Mouse (Mus musculus) neural tube, embryonic 13.5 days (tissue): ENCODE results near the gene Fcgr4. TPM values are rescaled to one million over a fixed set of nuclear protein-coding genes. Genes with fewer than 3 reads are reported as not detected.
A peak's percentile ranks its signal among the peaks of the same experiment; 100 is the strongest.

ENCODE experiments used
- ATAC-seq: fragments of 200-750 bp; cut with Nextera tagmentation; 2 replicates; pipeline ENCODE4 v1.8.0; 2017; ENCODE audit warnings: low read depth, mild to moderate bottlenecking, moderate TSS enrichment, moderate library complexity
- H3K27ac ChIP-seq: fragments of 300-500 bp; sonication (generic); replicated peaks from 2 replicates; pipeline ENCODE4 v1.5.1; 2015; ENCODE audit warnings: moderate library complexity, mild to moderate bottlenecking, inconsistent platforms
- H3K27me3 ChIP-seq: fragments of 300-500 bp; sonication (generic); 2 replicates; pipeline ENCODE4 v1.6.1; 2015; ENCODE audit warnings: mild to moderate bottlenecking, inconsistent platforms
- H3K36me3 ChIP-seq: fragments of 300-500 bp; sonication (generic); 2 replicates; pipeline ENCODE4 v1.6.1; 2015; ENCODE audit warnings: mild to moderate bottlenecking, inconsistent platforms
- H3K4me1 ChIP-seq: fragments of 300-500 bp; sonication (generic); replicated peaks from 2 replicates; pipeline ENCODE4 v1.6.1; 2015; ENCODE audit warnings: inconsistent platforms
- H3K4me2 ChIP-seq: fragments of 300-500 bp; sonication (generic); 2 replicates; pipeline ENCODE4 v1.6.1; 2015; ENCODE audit warnings: inconsistent platforms, mild to moderate bottlenecking, moderate library complexity
- H3K4me3 ChIP-seq: fragments of 300-500 bp; sonication (generic); 2 replicates; pipeline ENCODE4 v1.5.1; 2015; ENCODE audit warnings: mild to moderate bottlenecking, inconsistent platforms
- H3K9ac ChIP-seq: fragments of 300-500 bp; sonication (generic); 2 replicates; pipeline ENCODE4 v1.6.1; 2015; ENCODE audit warnings: moderate library complexity, mild to moderate bottlenecking, inconsistent platforms
- H3K9me3 ChIP-seq: fragments of 300-500 bp; sonication (generic); 2 replicates; pipeline ENCODE4 v1.6.1; 2016; ENCODE audit warnings: inconsistent platforms
- WGBS: fragments of 180-500 bp; shearing (Covaris S2); methylation state at CpG from one replicate; pipeline ENCODE4 v1.1.7; 2015; 5-methylcytosine and 5-hydroxymethylcytosine counted together
- polyA plus RNA-seq: library from polyadenylated mRNA; unstranded; fragments of >200 nt; fragmentation: Nextera tagmentation; extraction: Ambion mirVana; gene quantifications from 2 replicates; pipeline ENCODE4 v1.2.1, GENCODE M21; 2015

Gene Fcgr4
- polyA plus RNA-seq, 1 experiment from 2014 or later: not detected

DNA sequence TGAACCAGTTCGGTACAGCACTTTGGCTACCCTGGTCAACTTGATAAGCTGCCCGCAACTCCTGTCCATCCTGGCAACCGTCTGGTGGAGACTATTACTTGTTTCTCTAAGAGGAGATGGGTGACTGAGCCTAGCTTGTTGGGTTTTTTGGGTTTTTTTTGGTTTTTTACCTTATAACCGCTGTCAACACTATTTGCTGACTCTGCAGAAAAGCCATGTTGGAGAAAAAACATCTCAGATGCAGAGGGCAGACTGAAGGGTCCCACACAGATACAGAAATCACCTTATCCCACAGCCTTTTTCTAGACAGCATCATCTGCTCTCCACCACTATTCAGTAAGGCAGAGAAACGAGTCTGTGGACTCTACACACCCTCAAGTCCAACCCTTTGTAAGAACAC, 32.9 kb upstream of the Fcgr4 start:
- Histone ChIP-seq H3K9ac (no peak overlapping the region), H3K9me3 (no peaks in the 10 kb centered on the region), H3K27ac (no peak overlapping the region), H3K36me3 (no peaks in the 10 kb centered on the region), H3K4me3 (no peak overlapping the region), H3K27me3 (no peaks in the 10 kb centered on the region), H3K4me2 (no peak overlapping the region), H3K4me1 (no peaks in the 10 kb centered on the region)
- 85% methylated on average over 5 of the region's 5 CpGs for WGBS
- no peak for ATAC-seq

DNA sequence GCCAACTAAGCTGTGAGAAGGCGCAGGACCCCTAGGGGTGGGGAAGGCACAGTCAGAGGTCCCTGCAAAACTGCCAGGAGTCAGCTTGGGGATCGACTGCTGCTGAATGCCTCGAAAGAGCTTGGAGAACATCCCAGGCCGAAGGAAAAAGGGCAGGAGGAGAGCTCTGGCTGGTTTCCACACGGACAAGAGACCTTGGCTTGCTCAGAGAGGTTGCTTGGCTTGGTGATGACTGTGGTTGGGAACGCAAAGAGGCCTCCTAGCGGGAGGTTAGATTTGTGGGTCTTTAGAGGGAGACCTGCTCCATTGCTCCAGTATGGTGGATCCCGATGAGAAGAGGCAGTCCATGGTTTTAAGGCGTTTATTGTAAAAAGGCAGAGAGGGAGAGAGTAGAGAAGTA, 29.1 kb upstream of the Fcgr4 start:
- Histone ChIP-seq H3K36me3 (no peaks in the 10 kb centered on the region), H3K9ac (no peak overlapping the region), H3K4me3 (no peak overlapping the region), H3K27ac (no peak overlapping the region), H3K4me2 (no peak overlapping the region), H3K9me3 (no peaks in the 10 kb centered on the region), H3K27me3 (no peaks in the 10 kb centered on the region), H3K4me1 (no peaks in the 10 kb centered on the region)
- WGBS: 78% methylated on average over 9 of the region's 9 CpGs
- ATAC-seq: no peak

DNA sequence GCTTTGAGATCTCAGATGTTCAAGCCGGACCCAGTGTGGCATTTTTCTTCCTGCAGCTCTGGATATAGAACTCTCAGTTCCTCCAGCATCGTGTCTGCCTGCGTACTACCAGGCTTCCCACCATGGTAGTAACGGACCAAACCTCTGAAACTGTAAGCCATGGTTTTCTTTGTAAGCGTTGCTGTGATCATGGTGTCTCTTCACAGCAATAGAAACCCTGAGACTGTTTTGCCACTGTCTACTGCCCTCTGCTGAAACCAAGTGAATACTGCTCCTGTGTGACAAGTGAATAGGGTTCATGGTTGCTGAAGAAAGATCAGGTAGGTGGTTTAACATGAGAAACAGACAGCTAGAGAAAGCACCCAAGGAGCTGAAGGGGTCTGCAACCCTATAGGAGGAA, 26.2 kb upstream of the Fcgr4 start:
- Histone ChIP-seq H3K4me2 (no peak overlapping the region), H3K9me3 (no peaks in the 10 kb centered on the region), H3K4me3 (no peak overlapping the region), H3K36me3 (no peaks in the 10 kb centered on the region), H3K4me1 (no peaks in the 10 kb centered on the region), H3K27me3 (0 out of 2 replicates have a peak, but pooled peaks cover 3% of the 10 kb centered on the region), H3K27ac (no peak overlapping the region), H3K9ac (no peak overlapping the region)
- WGBS: 58% methylated on average over 5 of the region's 5 CpGs
- no peak for ATAC-seq

DNA sequence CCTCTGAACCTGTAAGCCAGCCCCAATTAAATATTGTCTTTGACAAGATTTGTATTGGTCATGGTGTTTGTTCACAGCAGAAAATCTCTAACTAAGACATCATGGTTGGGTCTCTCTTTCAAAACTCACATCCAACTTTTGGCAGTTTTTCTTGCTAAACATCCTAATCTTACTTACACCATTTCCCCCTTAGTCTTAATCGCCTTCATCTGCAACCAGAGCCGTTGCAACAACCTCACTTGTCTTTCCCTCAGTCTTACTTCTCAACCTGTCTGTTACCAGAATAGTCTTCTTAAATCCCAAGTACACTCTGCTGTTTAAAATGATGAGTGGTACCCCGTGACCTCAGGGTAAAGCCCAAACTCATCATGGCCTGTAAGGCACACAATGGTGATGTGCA, 22.7 kb upstream of the Fcgr4 start:
- 85% methylated on average over 3 of the region's 3 CpGs for WGBS
- Histone ChIP-seq H3K36me3 (no peaks in the 10 kb centered on the region), H3K9me3 (no peaks in the 10 kb centered on the region), H3K9ac (no peak overlapping the region), H3K4me2 (no peak overlapping the region), H3K4me1 (no peaks in the 10 kb centered on the region), H3K27me3 (0 out of 2 replicates have a peak, but pooled peaks cover 3% of the 10 kb centered on the region), H3K27ac (no peak overlapping the region), H3K4me3 (no peak overlapping the region)
- no peak for ATAC-seq

DNA sequence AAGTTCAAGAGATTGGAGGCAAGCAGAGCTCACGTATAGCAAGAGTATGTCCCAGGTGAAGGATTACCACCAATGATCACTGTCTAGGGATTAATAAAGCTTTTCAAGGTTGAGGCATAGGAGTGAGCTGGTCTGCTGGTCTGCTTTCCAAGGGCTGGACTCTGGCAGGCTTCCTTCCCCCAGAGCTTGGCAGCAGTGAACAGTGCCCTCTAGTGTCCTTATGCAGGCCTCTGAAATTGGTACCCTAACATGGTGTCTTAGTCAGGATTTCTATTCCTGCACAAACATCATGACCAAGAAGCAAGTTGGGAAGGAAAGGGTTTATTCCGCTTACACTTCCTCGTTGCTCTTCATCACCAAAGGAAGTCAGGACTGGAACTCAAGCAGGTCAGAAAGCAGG, 22.0 kb upstream of the Fcgr4 start:
- 0 out of 2 replicates have a peak, but pooled peaks cover 3% of the 10 kb centered on the region for H3K27me3 ChIP-seq
- no peak overlapping the region for H3K4me3 ChIP-seq
- H3K36me3 ChIP-seq: no peaks in the 10 kb centered on the region
- no peaks in the 10 kb centered on the region for H3K4me1 ChIP-seq
- no peak overlapping the region for H3K9ac ChIP-seq
- H3K9me3 ChIP-seq: no peaks in the 10 kb centered on the region
- ATAC-seq: no peak
- 51% methylated on average over 3 of the region's 3 CpGs for WGBS
- H3K27ac ChIP-seq: no peak overlapping the region
- no peak overlapping the region for H3K4me2 ChIP-seq

DNA sequence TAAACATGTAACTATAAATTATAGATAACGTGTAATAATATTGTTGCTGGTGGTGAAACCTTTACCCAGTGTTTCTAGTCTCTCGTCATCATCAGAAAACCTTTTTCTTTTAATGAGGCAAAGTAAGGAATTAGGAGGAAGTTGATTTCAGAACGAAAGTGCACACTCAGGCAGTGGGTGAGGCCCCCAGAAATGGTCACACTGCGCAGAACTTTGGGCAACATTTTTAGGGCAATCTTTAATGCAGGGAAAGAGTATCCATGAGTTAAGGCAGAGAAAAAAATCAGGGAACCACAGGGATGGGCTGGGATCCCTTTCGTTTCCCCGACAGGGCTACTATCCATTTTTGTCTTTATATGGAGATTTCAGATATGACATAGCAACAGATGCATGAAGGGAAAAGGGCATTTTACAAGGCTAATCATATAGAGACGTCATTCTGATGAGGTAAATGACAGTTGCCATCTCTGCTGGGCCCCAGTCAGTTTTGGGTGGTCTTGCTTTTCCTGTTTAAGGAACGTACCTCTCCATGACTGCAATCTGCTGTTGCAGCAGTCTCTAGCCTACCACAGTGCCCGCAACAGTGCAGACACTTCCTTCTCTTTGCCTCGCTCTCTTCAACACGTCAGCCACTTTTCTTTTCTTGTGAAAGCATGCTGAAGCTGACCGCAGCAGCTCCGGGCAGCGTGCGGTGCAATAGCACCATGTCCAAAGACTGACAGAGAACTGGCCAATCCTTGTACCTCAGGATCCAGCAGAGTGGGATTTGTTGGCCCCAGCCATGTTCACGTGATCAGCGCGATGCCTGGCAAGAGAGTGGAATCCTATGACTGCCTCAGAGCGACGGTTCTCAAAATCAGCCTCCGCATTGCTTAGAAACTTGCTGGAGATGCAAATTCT, 20.7 kb upstream of the Fcgr4 start:
- no peaks in the 10 kb centered on the region for H3K9me3 ChIP-seq
- 59% methylated on average over 21 of the region's 21 CpGs for WGBS
- ATAC-seq: no peak

DNA sequence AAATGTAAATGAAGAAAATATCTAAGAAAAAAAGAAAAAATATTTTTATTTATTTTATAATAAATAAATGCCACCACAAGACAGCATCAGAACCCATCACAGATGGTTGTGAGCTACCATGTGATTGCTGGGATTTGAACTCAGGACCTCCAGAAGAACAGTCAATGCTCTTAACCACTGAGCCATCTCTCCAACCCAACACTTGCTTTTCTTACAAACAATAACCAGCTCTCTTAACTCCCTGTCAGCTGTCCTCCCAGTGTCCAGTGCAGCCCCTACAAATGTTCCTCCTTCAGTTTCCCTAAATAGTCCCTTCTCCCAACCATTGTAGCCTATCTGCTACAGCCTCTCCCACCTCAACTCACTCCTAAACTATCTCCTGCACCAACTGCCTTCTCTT, 18.9 kb upstream of the Fcgr4 start:
- no peaks in the 10 kb centered on the region for H3K9me3 ChIP-seq
- H3K27ac ChIP-seq: no peak overlapping the region
- H3K27me3 ChIP-seq: 0 out of 2 replicates have a peak, but pooled peaks cover 3% of the 10 kb centered on the region
- no peak for ATAC-seq
- no peaks in the 10 kb centered on the region for H3K36me3 ChIP-seq
- H3K4me2 ChIP-seq: no peak overlapping the region
- H3K9ac ChIP-seq: no peak overlapping the region
- H3K4me3 ChIP-seq: no peak overlapping the region
- H3K4me1 ChIP-seq: no peaks in the 10 kb centered on the region

More for the DNA sequence above, 20.7 kb upstream of the Fcgr4 start:
- H3K36me3 ChIP-seq: no peaks in the 10 kb centered on the region
- H3K4me3 ChIP-seq: no peak overlapping the region
- H3K4me2 ChIP-seq: peak overlapping the region; percentile 25; the same call in 1 of the 2 replicates
- H3K4me1 ChIP-seq: no peaks in the 10 kb centered on the region
- 0 out of 2 replicates have a peak overlapping the region, but pooled peaks have one; percentile 5 for H3K9ac ChIP-seq
- no peak overlapping the region for H3K27ac ChIP-seq
- 0 out of 2 replicates have a peak, but pooled peaks cover 3% of the 10 kb centered on the region for H3K27me3 ChIP-seq

DNA sequence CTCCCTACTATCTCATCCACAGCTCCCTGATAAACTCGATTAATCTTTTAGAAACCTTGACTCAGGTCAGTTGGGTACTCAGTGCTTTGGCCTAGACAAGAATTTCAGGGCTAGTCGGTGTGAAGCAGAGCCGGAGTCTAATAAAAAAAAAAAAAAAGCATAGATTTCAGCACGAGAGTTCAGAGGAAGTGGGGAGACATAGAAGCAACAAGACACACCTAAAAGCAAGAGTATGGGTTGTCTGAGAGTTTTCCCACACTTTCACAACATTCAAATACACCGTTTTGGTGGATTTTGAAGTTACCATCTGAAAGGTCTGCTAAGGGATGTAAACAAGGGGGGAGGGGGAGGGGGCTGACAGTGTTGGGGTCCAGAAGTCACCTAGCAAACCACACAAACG, 13.6 kb upstream of the Fcgr4 start:
- no peak for ATAC-seq
- no peak overlapping the region for H3K4me3 ChIP-seq
- 69% methylated on average over 6 of the region's 6 CpGs for WGBS
- no peaks in the 10 kb centered on the region; the same call in none of the 2 replicates for H3K9me3 ChIP-seq
- H3K36me3 ChIP-seq: no peaks in the 10 kb centered on the region
- H3K27me3 ChIP-seq: no peaks in the 10 kb centered on the region
- no peak overlapping the region for H3K4me2 ChIP-seq
- H3K9ac ChIP-seq: no peak overlapping the region
- H3K27ac ChIP-seq: no peak overlapping the region
- no peaks in the 10 kb centered on the region for H3K4me1 ChIP-seq

DNA sequence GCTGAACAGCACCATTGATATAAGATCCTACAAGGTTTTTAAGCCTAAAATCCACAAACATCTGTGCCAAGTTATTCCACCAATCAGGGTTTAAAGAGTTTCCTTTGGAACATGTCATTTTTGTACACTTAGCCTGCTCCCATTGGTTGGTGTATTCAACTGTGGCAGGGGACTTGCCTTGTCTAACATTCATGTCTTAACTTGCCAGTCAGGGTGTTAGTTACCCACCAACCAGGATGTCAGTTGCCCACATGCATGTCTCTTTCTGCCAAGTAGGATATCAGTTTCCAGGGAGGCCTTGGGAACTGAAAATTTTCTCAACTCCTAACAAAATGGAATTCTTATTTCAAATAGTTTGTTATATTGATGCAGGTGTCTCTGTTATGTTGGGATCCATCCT, 13.1 kb upstream of the Fcgr4 start:
- Histone ChIP-seq H3K4me1 (no peaks in the 10 kb centered on the region), H3K4me3 (no peak overlapping the region), H3K27me3 (no peaks in the 10 kb centered on the region), H3K36me3 (no peaks in the 10 kb centered on the region), H3K9me3 (no peaks in the 10 kb centered on the region; the same call in none of the 2 replicates), H3K9ac (no peak overlapping the region), H3K4me2 (no peak overlapping the region), H3K27ac (no peak overlapping the region)
- no peak for ATAC-seq

DNA sequence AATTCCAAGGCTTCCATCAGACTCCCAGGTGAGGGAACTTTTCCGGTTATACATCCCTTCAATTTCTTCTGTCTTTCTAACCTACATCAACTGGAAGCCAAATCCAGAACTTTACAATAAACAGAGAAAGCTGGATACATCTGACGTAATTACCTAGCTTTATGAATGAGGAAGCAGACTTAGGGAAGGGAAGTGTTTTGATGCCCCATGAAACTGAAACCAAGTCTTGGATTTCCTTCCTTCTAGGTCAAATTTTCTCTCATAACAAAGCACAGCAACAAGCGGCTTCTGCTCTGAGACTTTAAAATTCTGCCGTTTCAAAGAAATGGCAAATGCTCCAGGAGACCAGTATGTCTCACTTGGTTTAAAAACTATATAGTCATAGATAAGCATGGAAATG, 12.4 kb upstream of the Fcgr4 start:
- H3K9me3 ChIP-seq: no peaks in the 10 kb centered on the region; the same call in none of the 2 replicates
- H3K27ac ChIP-seq: no peak overlapping the region
- no peak for ATAC-seq
- H3K4me3 ChIP-seq: no peak overlapping the region
- H3K9ac ChIP-seq: no peak overlapping the region
- no peaks in the 10 kb centered on the region for H3K27me3 ChIP-seq
- 95% methylated on average over 4 of the region's 4 CpGs for WGBS
- H3K4me1 ChIP-seq: no peaks in the 10 kb centered on the region
- no peak overlapping the region for H3K4me2 ChIP-seq
- no peaks in the 10 kb centered on the region for H3K36me3 ChIP-seq

DNA sequence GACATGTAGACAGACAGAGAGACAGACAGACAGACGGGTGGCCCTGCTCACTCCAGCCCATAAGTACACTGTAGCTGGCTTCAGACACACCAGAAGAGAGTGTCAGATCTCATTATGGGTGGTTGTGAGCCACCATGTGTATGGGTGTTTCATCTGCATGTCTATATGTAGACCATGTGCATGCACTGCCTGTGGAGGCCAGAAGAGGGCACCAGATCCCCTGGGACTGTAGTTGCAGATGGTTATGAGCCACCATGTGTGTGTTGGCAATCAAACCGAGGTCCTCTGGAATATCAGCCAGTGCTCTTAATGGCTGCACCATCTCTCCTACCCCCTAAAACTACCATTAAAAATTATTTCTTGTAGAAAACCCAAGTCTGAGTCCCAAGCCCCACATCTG, 11.8 kb upstream of the Fcgr4 start:
- WGBS: 93% methylated on average over 2 of the region's 2 CpGs
- Histone ChIP-seq H3K27ac (no peak overlapping the region), H3K36me3 (no peaks in the 10 kb centered on the region), H3K4me3 (no peak overlapping the region), H3K4me2 (no peak overlapping the region), H3K4me1 (no peaks in the 10 kb centered on the region), H3K9ac (no peak overlapping the region), H3K27me3 (no peaks in the 10 kb centered on the region), H3K9me3 (no peaks in the 10 kb centered on the region; the same call in none of the 2 replicates)
- no peak for ATAC-seq

DNA sequence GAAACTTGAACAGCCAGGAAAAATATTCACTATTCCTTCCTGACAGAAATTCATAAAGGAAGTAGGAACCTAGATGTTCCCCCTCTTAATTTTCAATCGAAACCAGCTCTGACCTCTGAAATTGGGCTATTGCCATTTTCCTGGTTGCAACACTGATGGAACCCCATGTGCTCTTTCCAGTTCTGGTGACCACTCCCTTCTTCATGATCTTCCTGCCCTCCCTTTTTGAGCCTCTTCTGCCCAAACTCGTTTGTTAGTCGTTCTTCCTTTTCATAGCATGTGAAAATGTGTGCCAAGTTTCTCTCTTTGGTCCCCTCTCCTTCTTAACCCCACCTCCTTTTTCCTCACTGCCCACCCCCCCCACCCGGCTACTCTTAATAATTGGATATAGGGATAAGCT, 7.0 kb upstream of the Fcgr4 start:
- no peak for ATAC-seq
- Histone ChIP-seq H3K4me3 (no peak overlapping the region), H3K27me3 (no peaks in the 10 kb centered on the region), H3K4me1 (no peaks in the 10 kb centered on the region), H3K36me3 (no peaks in the 10 kb centered on the region), H3K27ac (no peak overlapping the region), H3K9ac (no peak overlapping the region), H3K4me2 (no peak overlapping the region), H3K9me3 (peaks cover 4% of the 10 kb centered on the region)
- WGBS: 74% methylated on average over 4 of the region's 4 CpGs
